Mouse (Mus musculus) liver, embryonic 11.5 days (tissue): Measurements from ENCODE around the gene Tcstv3. TPM values are rescaled to one million over a fixed set of nuclear protein-coding genes. Genes with fewer than 3 reads are reported as not detected.
"Not testable (repeated sequence)": the region's sequence is repeated elsewhere in the genome, so short reads cannot be mapped to it uniquely, and the experiment has no call there.

Source experiments
- ATAC-seq: fragments of 200-750 bp; cut with Nextera tagmentation; replicated peaks from 2 replicates; pipeline ENCODE4 v1.8.0; 2017; ENCODE audit warnings: moderate number of reproducible peaks, mild to moderate bottlenecking, moderate TSS enrichment, moderate library complexity; ENCODE audit not compliant: low FRiP score
- DNase-seq: peaks from one replicate; pipeline ENCODE4 v3.0.0-alpha.2; 2017; ENCODE audit warnings: low spot score
- H3K27ac ChIP-seq: fragments of 300-500 bp; sonication (generic); 2 replicates; pipeline ENCODE4 v1.5.1; 2014; ENCODE audit warnings: mild to moderate bottlenecking, low read depth, low read length, control low read depth
- H3K27me3 ChIP-seq: fragments of 300-500 bp; sonication (generic); replicated peaks from 2 replicates; pipeline ENCODE4 v1.6.1; 2014; ENCODE audit warnings: low read length, mixed read lengths; ENCODE audit not compliant: control insufficient read depth, insufficient read depth
- H3K36me3 ChIP-seq: fragments of 300-500 bp; sonication (generic); 2 replicates; pipeline ENCODE4 v1.6.1; 2014; ENCODE audit warnings: mild to moderate bottlenecking, low read length, moderate library complexity, mixed read lengths; ENCODE audit not compliant: control insufficient read depth, insufficient read depth
- H3K4me1 ChIP-seq: fragments of 300-500 bp; sonication (generic); replicated peaks from 2 replicates; pipeline ENCODE4 v1.6.1; 2014; ENCODE audit warnings: low read length, mixed read lengths; ENCODE audit not compliant: control insufficient read depth, insufficient read depth
- H3K4me2 ChIP-seq: fragments of 300-500 bp; sonication (generic); 2 replicates; pipeline ENCODE4 v1.6.1; 2014; ENCODE audit warnings: mild to moderate bottlenecking, control low read depth, moderate library complexity
- H3K4me3 ChIP-seq: fragments of 300-500 bp; sonication (generic); 2 replicates; pipeline ENCODE4 v1.5.1; 2014; ENCODE audit warnings: low read depth, low read length, control low read depth
- H3K9ac ChIP-seq: fragments of 300-500 bp; sonication (generic); 2 replicates; pipeline ENCODE4 v1.6.1; 2014; ENCODE audit warnings: low read depth, low read length, control low read depth
- H3K9me3 ChIP-seq: fragments of 300-500 bp; sonication (generic); 2 replicates; pipeline ENCODE4 v1.6.1; 2016; ENCODE audit warnings: low read length, inconsistent platforms, mixed read lengths; ENCODE audit not compliant: control insufficient read depth
- WGBS: fragments of 180-500 bp; shearing (Covaris S2); extraction: QIAGEN DNeasy Blood & Tissue Kit; methylation state at CpG from one replicate; pipeline ENCODE4 v1.1.7; 2014; 5-methylcytosine and 5-hydroxymethylcytosine counted together
- polyA plus RNA-seq: library from polyadenylated mRNA; unstranded; fragments of >200 nt; fragmentation: Nextera tagmentation; extraction: Ambion mirVana; gene quantifications from 2 replicates; pipeline ENCODE4 v1.2.1, GENCODE M21; 2014

The Tcstv3 gene
- not detected in 2 replicates for polyA plus RNA-seq

DNA sequence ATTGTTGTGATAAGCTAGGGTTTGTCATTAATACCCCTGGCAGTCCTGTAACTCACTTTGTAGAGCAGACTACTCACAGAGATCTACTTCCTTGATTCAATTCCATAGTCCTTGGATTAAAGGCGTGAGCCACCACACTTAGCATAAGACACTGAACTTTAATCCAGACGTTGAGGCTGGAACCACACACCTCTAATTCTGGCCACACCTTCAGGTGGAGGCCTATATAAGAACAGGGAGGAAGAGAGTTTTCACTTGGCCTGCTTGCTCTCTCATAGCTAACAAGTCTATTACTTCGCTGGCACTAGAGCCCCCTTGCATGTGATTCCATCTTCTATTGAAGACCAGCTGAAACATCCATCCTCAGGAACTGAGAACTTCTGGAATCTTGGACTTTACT lies at the start of gene Tcstv3:
Gene Tcstv3, plus strand, starts transcription at position 301 of the 400 bp plus-strand sequence.
- not testable (repeated sequence) for H3K4me1 ChIP-seq, ATAC-seq, H3K9ac ChIP-seq, H3K36me3 ChIP-seq, H3K27me3 ChIP-seq, H3K27ac ChIP-seq, H3K9me3 ChIP-seq, H3K4me3 ChIP-seq, H3K4me2 ChIP-seq, DNase-seq
- WGBS = 63% methylated on average over 3 of the region's 3 CpGs

GRCm38 (mm10) chr13:120277837-120278236 lies 38.8 kb upstream of the Tcstv3 start:
- DNase-seq, H3K4me2 ChIP-seq, H3K27ac ChIP-seq, H3K36me3 ChIP-seq, ATAC-seq, H3K27me3 ChIP-seq, H3K4me1 ChIP-seq, H3K4me3 ChIP-seq, H3K9ac ChIP-seq, H3K9me3 ChIP-seq: not testable (repeated sequence)
- WGBS = 37% methylated on average over 2 of the region's 2 CpGs

GRCm38 (mm10) chr13:120278784-120279183 lies 37.9 kb upstream of the Tcstv3 start:
- H3K4me2 ChIP-seq = no peak overlapping the region
- H3K27ac ChIP-seq = no peak overlapping the region
- 82% methylated on average over 9 of the region's 9 CpGs for WGBS
- no peaks in the 10 kb centered on the region for H3K27me3 ChIP-seq
- H3K9ac ChIP-seq = no peak overlapping the region
- no peaks in the 10 kb centered on the region for H3K36me3 ChIP-seq
- ATAC-seq = no peak
- no peaks in the 10 kb centered on the region for H3K9me3 ChIP-seq
- H3K4me3 ChIP-seq = no peak overlapping the region
- DNase-seq = no peak
- H3K4me1 ChIP-seq = no peaks in the 10 kb centered on the region

DNA sequence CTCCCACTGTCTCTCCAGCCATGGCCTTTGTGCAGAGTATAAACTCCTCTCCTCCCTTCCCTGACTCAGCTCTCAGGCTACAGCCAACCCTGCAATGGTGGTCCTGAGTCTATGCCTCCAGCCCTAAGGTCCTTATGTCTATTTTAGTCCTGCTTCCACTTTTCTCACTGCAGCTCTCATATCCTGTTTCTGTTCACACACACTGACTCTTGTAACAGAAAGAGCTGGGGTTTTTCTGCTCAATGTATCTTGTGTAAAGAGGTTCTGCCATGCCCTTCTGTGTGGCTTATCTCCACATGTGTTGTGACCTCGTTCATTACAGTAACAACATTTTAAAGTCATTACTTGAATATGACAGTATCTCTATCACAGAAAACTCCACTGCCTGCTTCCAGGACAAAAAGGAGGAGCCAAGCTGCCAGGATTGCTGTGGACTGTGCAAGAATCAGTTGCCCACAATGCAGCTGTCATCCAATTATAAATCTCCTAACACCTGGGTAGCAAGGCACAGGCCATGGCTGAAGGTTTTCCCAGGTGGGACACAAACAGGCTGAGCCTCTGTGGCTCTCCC lies 17.3 kb upstream of the Tcstv3 start:
- WGBS = 55% methylated on average over 1 of the region's 1 CpGs
- no peaks in the 10 kb centered on the region for H3K36me3 ChIP-seq
- no peaks in the 10 kb centered on the region for H3K4me1 ChIP-seq
- H3K9me3 ChIP-seq = no peaks in the 10 kb centered on the region
- ATAC-seq (no peak), DNase-seq (no peak)
- H3K4me3 ChIP-seq = no peak overlapping the region
- H3K27me3 ChIP-seq = no peaks in the 10 kb centered on the region
- H3K4me2 ChIP-seq = no peak overlapping the region
- no peak overlapping the region for H3K27ac ChIP-seq
- H3K9ac ChIP-seq = no peak overlapping the region

DNA sequence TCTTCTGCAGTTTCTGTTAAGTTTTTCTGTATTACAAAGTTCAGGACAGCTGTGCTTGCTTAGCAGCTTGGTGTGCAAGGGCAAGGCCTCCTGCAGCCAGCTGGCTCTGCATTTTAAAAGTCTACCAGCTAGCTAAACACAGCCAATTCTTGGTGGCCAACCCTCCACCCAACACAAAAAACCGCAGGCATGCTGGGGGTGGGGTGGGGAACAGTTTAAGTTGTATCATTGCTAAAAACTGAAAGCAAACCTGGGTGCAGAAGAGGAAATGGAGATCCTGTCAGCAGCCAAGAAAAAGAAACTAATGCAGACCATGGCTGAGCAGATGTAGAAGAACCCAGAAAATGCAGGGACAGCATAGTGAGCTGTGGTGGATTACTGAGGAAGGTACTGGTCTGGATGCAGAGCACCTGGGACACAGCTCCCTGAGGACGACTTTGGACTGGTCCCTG lies 16.7 kb upstream of the Tcstv3 start, which contains the start of gene BC147527:
Gene BC147527, plus strand, starts transcription at position 402 of the 452 bp plus-strand sequence.
- no peak within 1 kb of the TSS for H3K9ac ChIP-seq
- no peaks in the 10 kb centered on the region for H3K4me1 ChIP-seq
- DNase-seq (no peak), ATAC-seq (no peak)
- H3K4me3 ChIP-seq = no peak within 1 kb of the TSS
- H3K36me3 ChIP-seq = no peaks in the 10 kb centered on the region
- no peaks in the 10 kb centered on the region for H3K27me3 ChIP-seq
- H3K4me2 ChIP-seq = no peak within 1 kb of the TSS
- 35% methylated on average over 2 of the region's 2 CpGs for WGBS
- H3K9me3 ChIP-seq = no peaks in the 10 kb centered on the region
- H3K27ac ChIP-seq = no peak within 1 kb of the TSS

DNA sequence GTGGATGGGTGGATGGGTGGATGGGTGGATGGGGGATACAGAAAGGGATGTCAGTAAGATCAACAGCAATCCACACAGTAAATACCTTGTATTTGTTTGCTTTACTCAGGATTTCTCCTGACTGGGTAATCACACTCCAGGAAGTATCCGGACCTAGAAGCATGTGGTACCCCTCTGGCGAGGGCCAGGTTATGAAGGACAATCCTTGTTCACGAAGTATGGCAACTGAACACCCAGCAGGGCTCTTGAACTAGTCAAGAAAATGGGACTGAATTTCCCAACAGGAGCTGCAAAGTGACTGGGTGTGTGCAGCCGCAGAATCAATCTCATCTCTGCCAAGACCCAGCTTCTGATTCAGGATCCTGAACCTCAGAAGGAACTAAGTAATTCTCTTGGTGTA lies 15.8 kb upstream of the Tcstv3 start:
- ATAC-seq = no peak
- H3K4me1 ChIP-seq = no peaks in the 10 kb centered on the region
- DNase-seq = no peak
- no peaks in the 10 kb centered on the region for H3K9me3 ChIP-seq
- no peak overlapping the region for H3K4me2 ChIP-seq
- WGBS = 82% methylated on average over 4 of the region's 4 CpGs
- H3K9ac ChIP-seq = no peak overlapping the region
- no peaks in the 10 kb centered on the region for H3K27me3 ChIP-seq
- H3K27ac ChIP-seq = no peak overlapping the region
- no peak overlapping the region for H3K4me3 ChIP-seq
- H3K36me3 ChIP-seq = no peaks in the 10 kb centered on the region

DNA sequence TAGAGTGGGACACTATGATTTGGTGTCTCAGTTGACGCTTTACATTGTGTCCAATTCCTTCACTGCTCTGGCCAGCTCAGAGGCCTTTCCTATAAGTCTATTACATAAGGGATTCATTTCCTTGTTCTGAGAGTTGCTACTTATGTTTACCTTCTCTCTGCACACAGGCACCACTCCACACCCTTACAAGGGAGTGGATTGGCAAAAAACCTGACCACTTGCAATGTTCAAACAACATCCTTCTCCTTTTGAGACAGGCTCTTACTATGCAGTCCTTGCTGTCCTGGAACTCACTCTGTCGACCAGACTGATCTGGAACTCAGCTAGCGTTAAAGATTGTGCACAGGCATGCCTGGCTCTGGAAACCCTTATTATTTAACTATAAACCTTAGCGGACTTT lies 5.9 kb upstream of the Tcstv3 start:
- Histone ChIP-seq H3K4me2 (no peak overlapping the region), H3K4me1 (no peaks in the 10 kb centered on the region), H3K36me3 (no peaks in the 10 kb centered on the region), H3K9ac (no peak overlapping the region), H3K27me3 (no peaks in the 10 kb centered on the region), H3K9me3 (no peaks in the 10 kb centered on the region), H3K27ac (no peak overlapping the region), H3K4me3 (no peak overlapping the region)
- 67% methylated on average over 4 of the region's 4 CpGs for WGBS
- ATAC-seq = no peak
- DNase-seq = no peak

DNA sequence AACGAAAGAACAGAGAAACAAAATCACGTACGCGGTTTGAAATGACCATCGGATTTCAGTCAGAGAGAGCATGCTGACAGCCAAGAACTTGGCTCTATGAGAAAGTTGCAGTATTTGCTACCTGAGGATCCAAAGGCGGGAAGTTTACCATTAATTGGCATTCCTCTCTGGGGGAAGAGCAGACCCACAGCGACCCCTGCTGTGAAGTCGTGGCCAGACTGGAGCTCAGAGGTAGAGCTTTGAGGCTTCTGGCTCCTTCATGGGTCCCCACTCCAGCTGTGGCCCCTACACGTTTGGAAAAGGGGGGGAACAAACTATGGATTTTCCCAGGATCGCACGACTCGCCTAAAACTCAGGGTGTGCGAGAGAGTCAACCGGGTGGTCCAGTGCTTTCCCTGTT lies 3.1 kb upstream of the Tcstv3 start:
- DNase-seq = no peak
- Histone ChIP-seq H3K9ac (no peak overlapping the region), H3K4me2 (no peak overlapping the region)

GRCm38 (mm10) chr13:120320183-120320582 lies 3.5 kb downstream of the Tcstv3 start:
- Histone ChIP-seq H3K27ac (no peak overlapping the region), H3K9ac (no peak overlapping the region), H3K27me3 (no peaks in the 10 kb centered on the region), H3K4me2 (no peak overlapping the region), H3K4me1 (no peaks in the 10 kb centered on the region), H3K9me3 (no peaks in the 10 kb centered on the region), H3K36me3 (no peaks in the 10 kb centered on the region), H3K4me3 (no peak overlapping the region)
- WGBS = 51% methylated on average over 3 of the region's 3 CpGs
- no peak for DNase-seq
- no peak for ATAC-seq

More for the DNA sequence above, 3.1 kb upstream of the Tcstv3 start:
- Histone ChIP-seq H3K27me3 (no peaks in the 10 kb centered on the region), H3K9me3 (no peaks in the 10 kb centered on the region), H3K27ac (no peak overlapping the region), H3K36me3 (no peaks in the 10 kb centered on the region), H3K4me3 (no peak overlapping the region), H3K4me1 (no peaks in the 10 kb centered on the region)
- no peak for ATAC-seq
- WGBS = 37% methylated on average over 14 of the region's 14 CpGs
